Mouse (Mus musculus) left cerebral cortex, adult 18-20 months (tissue): ENCODE results near the gene Ajm1. TPM values are rescaled to one million over a fixed set of nuclear protein-coding genes. Genes with fewer than 3 reads are reported as not detected.

ENCODE experiments used
- DNase-seq, 2 experiments: peaks; one replicate each; pipeline ENCODE4 v3.0.0; 2021 to 2022; ENCODE audit warnings: low spot score in 2 of 2, mixed read lengths in 1 of 2
- total RNA-seq, 2 experiments: library from RNA; stranded (reverse); gene quantifications; 2 replicates each; pipeline ENCODE4 v1.2.3; 2021

Gene Ajm1
- total RNA-seq, 2 experiments from 2014 or later, result 85.6 to 86.3 TPM

DNA sequence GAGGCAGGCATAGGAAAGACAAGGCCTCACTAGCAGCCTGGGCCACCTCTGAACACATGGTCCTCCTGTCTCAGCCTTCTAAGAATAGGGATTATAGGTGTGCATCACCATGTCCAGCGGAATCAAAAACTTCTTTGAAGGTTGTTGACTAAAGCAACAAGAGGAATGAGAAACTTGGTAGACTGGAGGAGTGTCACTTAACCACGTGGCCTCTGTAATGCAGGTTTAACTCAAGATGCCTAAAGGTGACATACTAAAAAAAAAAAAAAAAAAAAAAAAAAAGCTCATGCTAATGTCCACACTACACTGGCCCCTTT is 46.7 kb downstream of the Ajm1 start:
- DNase-seq, result no peak

DNA sequence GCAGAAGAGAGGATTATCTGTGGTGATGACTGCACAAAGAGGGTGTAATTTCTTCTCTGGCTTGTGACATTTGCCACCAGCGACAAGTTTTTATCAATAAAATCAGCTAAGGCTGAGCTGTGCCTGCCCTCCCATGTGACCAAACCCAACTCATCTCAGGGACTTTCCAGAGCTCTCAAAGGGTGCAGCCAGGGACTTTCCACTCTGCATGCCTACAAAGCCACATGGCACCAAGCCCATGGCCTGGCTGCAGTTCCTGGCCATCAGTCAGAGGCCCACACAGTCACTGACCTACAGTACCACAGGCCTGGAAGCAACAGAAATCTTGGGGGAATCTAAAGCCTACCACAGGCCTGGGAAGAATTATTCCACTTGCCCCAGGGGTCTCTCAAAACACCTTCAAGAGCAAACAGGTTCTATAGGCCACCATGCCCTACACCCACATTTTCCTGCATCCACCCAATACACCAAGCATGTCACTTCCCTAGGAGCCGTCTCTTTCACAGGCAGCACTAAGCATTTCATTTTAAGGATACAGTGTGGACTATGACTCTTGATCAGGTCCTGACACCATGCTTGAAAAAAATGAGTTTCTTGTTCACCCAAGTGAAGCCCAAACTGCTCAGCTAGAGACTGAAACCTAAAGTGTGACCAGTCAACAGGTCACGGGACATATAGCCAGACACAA is 47.2 kb downstream of the Ajm1 start:
- DNase-seq, result peak; percentile 5 to 11

DNA sequence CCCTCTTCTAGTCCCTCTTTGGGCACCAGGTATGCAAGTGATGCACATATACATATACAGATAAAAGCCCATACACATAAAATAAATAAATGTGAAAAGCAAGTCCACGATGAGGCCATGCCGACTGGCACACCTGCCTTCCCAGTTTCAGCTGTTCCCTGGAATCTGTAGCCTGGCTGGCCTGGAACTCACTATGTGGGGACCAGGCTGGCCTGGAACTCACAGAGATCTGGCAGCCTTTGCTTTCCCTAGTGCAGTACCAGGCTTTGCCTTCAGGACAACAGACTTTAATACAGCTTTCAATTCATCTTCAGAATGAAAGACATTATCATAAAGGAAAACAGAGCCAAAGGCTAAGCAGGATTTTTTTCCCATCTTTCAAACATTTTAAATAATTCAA is 47.9 kb downstream of the Ajm1 start:
- no peak for DNase-seq

DNA sequence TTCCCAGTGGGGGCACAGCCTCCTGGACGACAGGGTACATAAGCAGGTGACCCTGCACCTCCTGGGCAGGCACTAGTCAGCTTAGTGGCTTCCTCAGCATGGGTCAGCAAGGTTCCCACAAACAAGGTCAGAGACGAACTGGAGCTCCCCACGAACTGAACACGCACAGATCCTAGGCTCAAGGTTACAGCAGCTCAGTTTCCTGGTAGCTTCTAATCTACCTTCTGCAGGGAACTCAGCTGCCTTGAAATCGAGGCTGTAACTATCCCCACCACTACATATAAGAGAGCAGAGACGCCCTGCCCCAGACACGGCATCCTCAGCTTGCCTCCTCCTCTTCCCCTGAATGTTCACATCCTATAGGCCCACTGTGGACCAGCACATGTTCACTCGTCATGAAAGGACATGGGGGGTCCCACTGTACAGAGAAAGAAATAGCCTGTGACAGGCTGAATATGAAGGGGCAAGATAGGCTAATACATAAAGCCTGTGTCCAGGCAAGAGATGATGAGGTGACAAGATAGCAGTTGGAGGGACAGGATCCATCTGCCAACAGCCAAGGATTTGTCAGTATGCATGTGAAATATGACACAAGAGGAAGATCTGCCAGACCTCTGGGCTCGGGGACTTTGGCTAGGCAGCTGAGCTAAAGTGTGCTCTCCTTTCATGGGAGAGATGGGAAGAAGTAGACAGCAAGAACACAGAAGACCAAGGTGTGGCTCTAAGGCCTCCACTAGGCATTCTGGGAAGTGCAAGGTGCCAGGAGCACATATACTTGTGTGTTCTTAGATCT is 54.9 kb downstream of the Ajm1 start:
- DNase-seq, result no peak

Other genes with a start within 250 kb of the Ajm1 start
- 10 to 100 TPM; 62.1 to 62.2 TPM for gene Man1b1, start 249.4 kb downstream of the Ajm1 start, total RNA-seq
- 10 to 100 TPM; 30.4 to 38.7 TPM for gene Dpp7, start 225.4 kb downstream of the Ajm1 start, total RNA-seq
- gene Uap1l1, start 216.1 kb downstream of the Ajm1 start, total RNA-seq, result 10 to 100 TPM; 17.3 to 21.6 TPM
- 1 to 10 TPM; 1.4 to 1.8 TPM for gene Sapcd2, start 209.4 kb downstream of the Ajm1 start, total RNA-seq
- 10 to 100 TPM; 13.6 to 13.8 TPM for gene Entpd2, start 185.9 kb downstream of the Ajm1 start, total RNA-seq
- 100 to 1,000 TPM; 328 to 341 TPM for gene Npdc1, start 182.4 kb downstream of the Ajm1 start, total RNA-seq
- under 1 TPM; 0.21 to 0.56 TPM for gene Fut7, start 158.5 kb downstream of the Ajm1 start, total RNA-seq
- gene Abca2, start 153.1 kb downstream of the Ajm1 start, total RNA-seq, result 100 to 1,000 TPM; 155 to 165 TPM
- 1 to 10 TPM in 1 of 2 experiments, not detected in 1; 1.5 TPM for gene Clic3, start 124.9 kb downstream of the Ajm1 start, total RNA-seq
- gene Paxx, start 120.7 kb downstream of the Ajm1 start, total RNA-seq, result 10 to 100 TPM; 64.5 to 69.1 TPM
- 1,000 to 10,000 TPM; 2,769 to 3,095 TPM for gene Ptgds, start 111.7 kb downstream of the Ajm1 start, total RNA-seq
- gene Lcn12, start 87.8 kb downstream of the Ajm1 start, total RNA-seq, result not detected
- gene Fbxw5, start 81.0 kb downstream of the Ajm1 start, total RNA-seq, result 100 to 1,000 TPM; 105 to 114 TPM
- under 1 TPM; 0.52 to 0.74 TPM for gene C8g, start 80.0 kb downstream of the Ajm1 start, total RNA-seq
- 10 to 100 TPM; 11.6 to 11.9 TPM for gene Traf2, start 34.8 kb downstream of the Ajm1 start, total RNA-seq
- 100 to 1,000 TPM; 199 to 203 TPM for gene Edf1, start 23.9 kb downstream of the Ajm1 start, total RNA-seq
- 1 to 10 TPM; 1.1 to 1.3 TPM for gene Mamdc4, start 6.9 kb downstream of the Ajm1 start, total RNA-seq
- gene Phpt1, start 6.5 kb downstream of the Ajm1 start, total RNA-seq, result 10 to 100 TPM; 60.3 to 63.0 TPM
- gene Rabl6, start 26.8 kb upstream of the Ajm1 start, total RNA-seq, result 100 to 1,000 TPM; 146 to 150 TPM
- gene Ccdc183, start 35.9 kb upstream of the Ajm1 start, total RNA-seq, result not detected
- 10 to 100 TPM; 21.7 to 23.1 TPM for gene Tmem141, start 40.2 kb upstream of the Ajm1 start, total RNA-seq
- gene Fcna, start 46.3 kb upstream of the Ajm1 start, total RNA-seq, result under 1 TPM; 0.66 to 0.79 TPM
- not detected for gene Lcn8, start 71.4 kb upstream of the Ajm1 start, total RNA-seq
- not detected for gene Lcn5, start 76.2 kb upstream of the Ajm1 start, total RNA-seq
- gene Lcn6, start 95.0 kb upstream of the Ajm1 start, total RNA-seq, result not detected
- gene Lcn10, start 101.0 kb upstream of the Ajm1 start, total RNA-seq, result not detected
- not detected for gene Obp2a, start 118.3 kb upstream of the Ajm1 start, total RNA-seq
- gene Bmyc, start 125.0 kb upstream of the Ajm1 start, total RNA-seq, result 10 to 100 TPM; 89.7 to 94.0 TPM
- not detected for gene Obp2b, start 155.3 kb upstream of the Ajm1 start, total RNA-seq
- not detected for gene Lcn3, start 183.8 kb upstream of the Ajm1 start, total RNA-seq
- not detected for gene Lcn11, start 195.3 kb upstream of the Ajm1 start, total RNA-seq
- gene Gm13539, start 200.5 kb upstream of the Ajm1 start, total RNA-seq, result not detected
- not detected for gene Glt6d1, start 234.1 kb upstream of the Ajm1 start, total RNA-seq
- not detected for gene Lcn9, start 241.4 kb upstream of the Ajm1 start, total RNA-seq